8 mouse cellular contexts compared by ENCODE assay signal in genomic region chr9:97017811-97018641, GRCm38 (mm10). TPM values are rescaled to one million over a fixed set of nuclear protein-coding genes. Genes with fewer than 3 reads are reported as not detected.
DNase-seq lines count a peak whose midpoint lies in the region; ATAC-seq and TF ChIP-seq lines count a peak whose summit lies in the region.

No protein-coding gene starts in this region.

- TF ChIP-seq CTCF in cerebellum, adult 2 months (IDR thresholded peaks at IDR 0.05; ENCODE audit: borderline replicate concordance, insufficient read depth, low read depth, low read length): no peak
- peak; percentile 40 for TF ChIP-seq CTCF in layer of hippocampus, adult 2 months (conservative IDR thresholded peaks at IDR 0.05)

- intact Hi-C loops in heart, postnatal 36 days (cut with DNase I): loop anchor here (1.0 to 5.0 kb wide), 3 partner anchors 41 to 101 kb away; no protein-coding TSS in a partner anchor

- H3K4me1 ChIP-seq in ES-E14 (ENCODE audit: control insufficient read depth in 2 of 2, insufficient read depth in 2 of 2, low read length in 2 of 2, poor library complexity in 1 of 2): peaks cover 6 to 11% of the 10 kb centered on the region in 2 experiments; a peak in 3 of 4 replicates
- H3K4me1 ChIP-seq in cerebellum, adult 2 months (ENCODE audit: control insufficient read depth, insufficient read depth, low read length): peaks cover 3% of the 10 kb centered on the region; the same call in 1 of the 2 replicates
- peaks cover 37% of the 10 kb centered on the region for H3K4me1 ChIP-seq in lung, embryonic 15.5 days

- H3K9me3 ChIP-seq in ES-E14 (ENCODE audit: control insufficient read depth, insufficient read depth, low read depth, low read length): no peaks in the 10 kb centered on the region
- H3K9me3 ChIP-seq in lung, embryonic 15.5 days: no peaks in the 10 kb centered on the region

- H3K4me3 ChIP-seq in ES-E14 (ENCODE audit: insufficient read depth in 1 of 2, low read depth in 1 of 2, low read length in 2 of 2, poor library complexity in 1 of 2, severe bottlenecking in 1 of 2): peak overlapping the region; percentile 74 to 90
- peak overlapping the region; percentile 48 for H3K4me3 ChIP-seq in cerebellum, adult 2 months (replicated peaks; ENCODE audit: insufficient read depth, low read depth, low read length)
- peak overlapping the region; percentile 70 for H3K4me3 ChIP-seq in layer of hippocampus, adult 2 months
- H3K4me3 ChIP-seq in lung, embryonic 15.5 days: peak overlapping the region; percentile 58

- no peak overlapping the region for H3K27ac ChIP-seq in ES-E14 (ENCODE audit: insufficient read depth, low read depth, low read length, poor library complexity, severe bottlenecking)
- H3K27ac ChIP-seq in cerebellum, adult 2 months (ENCODE audit: insufficient read depth, low read length): no peak overlapping the region
- peak overlapping the region; percentile 82 for H3K27ac ChIP-seq in layer of hippocampus, adult 2 months
- peak overlapping the region; percentile 77 for H3K27ac ChIP-seq in lung, embryonic 15.5 days

- DNase-seq in ES-E14 (ENCODE audit: low read depth, low spot score): no peak
- DNase-seq in cerebellum, adult 2 months: peak; percentile 34 to 48
- peak; percentile 81 for DNase-seq in forelimb bud, embryonic 11.5 days (ENCODE audit: low read depth, low spot score)
- peak; percentile 55 to 67 for DNase-seq in heart, postnatal 36 days
- DNase-seq in layer of hippocampus, adult 2 months (ENCODE audit: low spot score in 2 of 2): peak; percentile 34 to 51
- DNase-seq in ovary, postnatal 36 days (ENCODE audit: low spot score): peak; percentile 76
- peak; percentile 80 for DNase-seq in yolk sac, embryonic 10.5 days (ENCODE audit: low spot score)

- H3K36me3 ChIP-seq in ES-E14 (ENCODE audit: control insufficient read depth, insufficient read depth, low read length, poor library complexity, severe bottlenecking): no peaks in the 10 kb centered on the region
- no peaks in the 10 kb centered on the region for H3K36me3 ChIP-seq in lung, embryonic 15.5 days

- H3K9ac ChIP-seq in ES-E14 (ENCODE audit: insufficient read depth, low read depth, low read length, poor library complexity, severe bottlenecking): peak overlapping the region; percentile 64
- peak overlapping the region; percentile 55 for H3K9ac ChIP-seq in lung, embryonic 15.5 days

- under 1% methylated on average over 61 of the region's 62 CpGs for WGBS in cerebellum, adult 2 months
- WGBS in lung, embryonic 15.5 days: under 1% methylated on average over 62 of the region's 62 CpGs

- in situ Hi-C loops in ES-E14 (cut with MboI; ENCODE audit: low sequenced_read_pairs in 2 of 2, unreplicated experiment in 2 of 2): no loop called here

- ATAC-seq in lung, embryonic 15.5 days (ENCODE audit: borderline replicate concordance, extremely low read depth, low FRiP score, low TSS enrichment): peak; percentile 68

- H3K4me2 ChIP-seq in lung, embryonic 15.5 days: peak overlapping the region; percentile 97

- peaks cover 2% of the 10 kb centered on the region; the same call in 1 of the 2 replicates for H3K27me3 ChIP-seq in cerebellum, adult 2 months (ENCODE audit: control insufficient read depth, insufficient read depth, low read length)
- peaks cover 40% of the 10 kb centered on the region for H3K27me3 ChIP-seq in lung, embryonic 15.5 days

- TF ChIP-seq POLR2A in cerebellum, adult 2 months (IDR thresholded peaks at IDR 0.05; ENCODE audit: borderline replicate concordance, insufficient read depth, low read length): no peak

TF ChIP-seq in ES-E14, 5 proteins besides CTCF, POLR2A, EP300 and RAD21:
- TF ChIP-seq HCFC1 (IDR thresholded peaks at IDR 0.05; ENCODE audit: borderline replicate concordance, insufficient read depth, low read length) (no peak; the same call in 1 of the 2 replicates), ZNF384 (IDR thresholded peaks at IDR 0.05; ENCODE audit: low read depth, low read length) (no peak), ZC3H11A (IDR thresholded peaks at IDR 0.05; ENCODE audit: borderline replicate concordance, low read depth, low read length) (no peak), MAFK (IDR thresholded peaks at IDR 0.05; ENCODE audit: insufficient read depth, low read depth, low read length) (no peak), CHD2 (IDR thresholded peaks at IDR 0.05; ENCODE audit: low read depth, low read length) (no peak)
TF ChIP-seq in ES-E14: peak in this region for 0.

RNA-seq across cellular contexts. Expression of gene Spsb4, which starts 0.6 kb away (rescaled TPM):
- 1.6 and 1.7 TPM in 2 replicates for total RNA-seq in ES-E14 (2012; rRNA removed)
- 11.4 and 13.9 TPM in 2 replicates for polyA plus RNA-seq in cerebellum, adult 2 months (2012; rRNA removed)
- total RNA-seq in heart, postnatal 36 days (2021): 1 to 10 TPM; 5.1 to 6.1 TPM
- total RNA-seq in layer of hippocampus, adult 2 months (2021): 1 to 10 TPM; 4.9 to 5.1 TPM
- 14.1 and 14.5 TPM in 2 replicates for polyA plus RNA-seq in lung, embryonic 15.5 days (2015; fragmentation: Nextera tagmentation; extraction: Ambion mirVana)

Comparison
In these comparisons a context has a peak if more than half of its experiments do, and no peak if none do; other contexts are left out.
1. H3K27ac ChIP-seq: peak in layer of hippocampus, adult 2 months (single experiment) and lung, embryonic 15.5 days (single experiment); none in ES-E14 (single experiment) and cerebellum, adult 2 months (single experiment).
2. Peak in every context shown above with its lines, with median percentiles within 50 percentile points of each other: H3K4me3 ChIP-seq.